Mouse (Mus musculus) intestine, embryonic 14.5 days (tissue): ENCODE measurements at regions not wholly inside any gene's neighbourhood (a gene's known extent, or its start where the extent isn't known, plus 50 kb on each side); places are given as distances from the start of the nearest gene placed in this dataset.

Experiments
- ATAC-seq: fragments of 200-750 bp; cut with Nextera tagmentation; replicated peaks from 2 replicates; pipeline ENCODE4 v1.8.0; 2017; ENCODE audit warnings: low read depth, moderate number of reproducible peaks, moderate TSS enrichment, moderate library complexity; ENCODE audit not compliant: low FRiP score, low TSS enrichment
- DNase-seq: peaks from one replicate; pipeline ENCODE4 v3.0.0-alpha.2; 2018; ENCODE audit warnings: low spot score
- H3K27ac ChIP-seq: fragments of 300-500 bp; sonication (generic); 2 replicates; pipeline ENCODE4 v1.5.1; 2014; ENCODE audit warnings: low read depth, mild to moderate bottlenecking, control low read depth
- H3K27me3 ChIP-seq: fragments of 300-500 bp; sonication (generic); replicated peaks from 2 replicates; pipeline ENCODE4 v1.6.1; 2014; ENCODE audit warnings: low read length, control low read depth; ENCODE audit not compliant: control insufficient read depth, insufficient read depth
- H3K36me3 ChIP-seq: fragments of 300-500 bp; sonication (generic); 2 replicates; pipeline ENCODE4 v1.6.1; 2014; ENCODE audit warnings: low read length, control low read depth; ENCODE audit not compliant: control insufficient read depth, insufficient read depth
- H3K4me1 ChIP-seq: fragments of 300-500 bp; sonication (generic); replicated peaks from 2 replicates; pipeline ENCODE4 v1.6.1; 2014; ENCODE audit warnings: low read length, control low read depth, mixed read lengths; ENCODE audit not compliant: control insufficient read depth, insufficient read depth
- H3K4me2 ChIP-seq: fragments of 300-500 bp; sonication (generic); 2 replicates; pipeline ENCODE4 v1.6.1; 2014; ENCODE audit warnings: low read length
- H3K4me3 ChIP-seq: fragments of 300-500 bp; sonication (generic); 2 replicates; pipeline ENCODE4 v1.5.1; 2014; ENCODE audit warnings: low read depth, low read length, control low read depth, mixed read lengths
- H3K9ac ChIP-seq: fragments of 300-500 bp; sonication (generic); 2 replicates; pipeline ENCODE4 v1.6.1; 2014; ENCODE audit warnings: mild to moderate bottlenecking, low read length
- H3K9me3 ChIP-seq: fragments of 300-500 bp; sonication (generic); 2 replicates; pipeline ENCODE4 v1.6.1; 2016; ENCODE audit warnings: low read length, control low read depth; ENCODE audit not compliant: control insufficient read depth
- WGBS: fragments of 180-500 bp; shearing (Covaris S2); extraction: QIAGEN DNeasy Blood & Tissue Kit; methylation state at CpG from one replicate; pipeline ENCODE4 v1.1.7; 2014; 5-methylcytosine and 5-hydroxymethylcytosine counted together

DNA sequence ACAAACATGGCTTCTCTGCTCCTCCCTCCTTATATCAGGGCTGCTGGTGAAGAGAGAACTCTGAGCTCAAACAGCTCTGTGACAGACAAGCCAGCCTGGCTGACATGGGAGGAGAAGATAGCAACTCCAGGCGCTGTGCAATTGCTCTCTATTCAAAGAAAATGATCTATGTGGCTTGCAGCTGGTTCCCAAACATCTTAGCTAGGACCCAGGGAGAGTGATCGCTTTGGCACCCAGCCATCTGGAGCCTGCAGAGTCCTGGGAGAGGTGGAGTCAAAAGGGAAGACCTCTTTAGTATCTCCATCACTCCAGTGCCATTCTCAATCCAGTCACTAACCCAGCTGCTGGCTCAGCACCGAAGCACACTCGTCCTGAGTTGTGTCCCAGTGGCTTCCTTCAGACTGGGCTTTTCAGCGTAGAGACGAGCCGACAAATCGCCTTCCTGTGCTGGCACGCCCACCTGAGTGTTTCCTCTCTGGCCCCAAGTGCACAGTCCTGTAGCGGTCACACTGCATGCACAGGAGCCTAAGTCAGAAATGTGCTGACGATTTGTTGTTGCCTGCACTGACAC is 145.1 kb upstream of the Phyhipl start:
- no peak overlapping the region for H3K9ac ChIP-seq
- ATAC-seq: no peak

GRCm38 (mm10) chr10:70799906-70800305 is 144.1 kb upstream of the Phyhipl start:
- Histone ChIP-seq H3K9me3 (no peaks in the 10 kb centered on the region), H3K36me3 (no peaks in the 10 kb centered on the region), H3K27me3 (no peaks in the 10 kb centered on the region), H3K4me1 (no peaks in the 10 kb centered on the region; the same call in 1 of the 2 replicates), H3K4me3 (no peak overlapping the region), H3K9ac (no peak overlapping the region), H3K27ac (no peak overlapping the region), H3K4me2 (no peak overlapping the region)
- DNase-seq (no peak), ATAC-seq (no peak)
- 88% methylated on average over 5 of the region's 5 CpGs for WGBS

More for the DNA sequence above, 145.1 kb upstream of the Phyhipl start:
- DNase-seq: no peak
- Histone ChIP-seq H3K36me3 (no peaks in the 10 kb centered on the region), H3K4me2 (no peak overlapping the region), H3K4me1 (no peaks in the 10 kb centered on the region; the same call in 1 of the 2 replicates), H3K27ac (no peak overlapping the region), H3K4me3 (no peak overlapping the region), H3K9me3 (no peaks in the 10 kb centered on the region), H3K27me3 (no peaks in the 10 kb centered on the region)
- WGBS: 61% methylated on average over 11 of the region's 11 CpGs

GRCm38 (mm10) chr10:70799191-70799742 is 143.5 kb upstream of the Phyhipl start:
- H3K4me2 ChIP-seq: no peak overlapping the region
- no peak overlapping the region for H3K9ac ChIP-seq
- H3K4me3 ChIP-seq: no peak overlapping the region
- no peaks in the 10 kb centered on the region for H3K9me3 ChIP-seq
- no peaks in the 10 kb centered on the region for H3K27me3 ChIP-seq
- 84% methylated on average over 11 of the region's 11 CpGs for WGBS
- H3K4me1 ChIP-seq: no peaks in the 10 kb centered on the region; the same call in 1 of the 2 replicates
- H3K36me3 ChIP-seq: no peaks in the 10 kb centered on the region
- no peak for ATAC-seq
- no peak overlapping the region for H3K27ac ChIP-seq
- no peak for DNase-seq

GRCm38 (mm10) chr10:70788814-70789452 is 133.2 kb upstream of the Phyhipl start:
- WGBS: 62% methylated on average over 7 of the region's 7 CpGs
- H3K9me3 ChIP-seq: no peaks in the 10 kb centered on the region
- H3K9ac ChIP-seq: no peak overlapping the region
- DNase-seq (no peak), ATAC-seq (no peak)
- no peaks in the 10 kb centered on the region for H3K27me3 ChIP-seq
- H3K27ac ChIP-seq: no peak overlapping the region
- H3K4me3 ChIP-seq: no peak overlapping the region
- no peaks in the 10 kb centered on the region for H3K36me3 ChIP-seq
- no peaks in the 10 kb centered on the region for H3K4me1 ChIP-seq
- H3K4me2 ChIP-seq: no peak overlapping the region

- no peak for ATAC-seq
Measured at GRCm38 (mm10) chr10:70781036-70781435, 125.3 kb upstream of the Phyhipl start.

GRCm38 (mm10) chr10:70778596-70778995 is 122.8 kb upstream of the Phyhipl start:
- Histone ChIP-seq H3K27me3 (no peaks in the 10 kb centered on the region), H3K9me3 (no peaks in the 10 kb centered on the region), H3K36me3 (no peaks in the 10 kb centered on the region), H3K9ac (no peak overlapping the region), H3K4me1 (no peaks in the 10 kb centered on the region), H3K4me3 (no peak overlapping the region), H3K27ac (no peak overlapping the region), H3K4me2 (no peak overlapping the region)
- no peak for ATAC-seq
- WGBS: 88% methylated on average over 11 of the region's 11 CpGs
- no peak for DNase-seq

More at GRCm38 (mm10) chr10:70781036-70781435, 125.3 kb upstream of the Phyhipl start:
- Histone ChIP-seq H3K9ac (no peak overlapping the region), H3K27me3 (no peaks in the 10 kb centered on the region), H3K4me1 (no peaks in the 10 kb centered on the region), H3K4me3 (no peak overlapping the region), H3K36me3 (no peaks in the 10 kb centered on the region), H3K4me2 (no peak overlapping the region), H3K27ac (no peak overlapping the region), H3K9me3 (no peaks in the 10 kb centered on the region)
- WGBS: 94% methylated on average over 3 of the region's 3 CpGs
- DNase-seq: no peak

DNA sequence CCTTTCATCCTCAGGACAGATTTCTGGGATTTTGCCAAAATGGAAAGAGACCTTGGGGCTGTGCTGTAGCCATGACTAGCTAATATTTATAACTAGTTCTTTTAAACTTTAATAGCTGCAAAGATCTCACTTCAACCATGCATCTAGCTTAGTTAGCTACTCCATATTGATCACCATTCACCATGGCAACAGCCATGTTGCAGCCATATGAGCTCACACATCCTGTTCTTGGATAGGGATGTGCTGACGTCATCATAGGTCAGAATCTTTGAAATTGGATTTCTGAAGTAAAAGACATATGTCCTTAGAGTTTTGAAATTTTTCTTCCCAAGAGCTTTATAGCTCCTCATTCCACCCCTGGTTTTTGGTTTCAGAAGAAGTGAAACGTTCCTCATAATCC is 118.8 kb upstream of the Phyhipl start:
- Histone ChIP-seq H3K4me2 (no peak overlapping the region), H3K4me1 (no peaks in the 10 kb centered on the region), H3K27ac (no peak overlapping the region), H3K9ac (no peak overlapping the region), H3K4me3 (no peak overlapping the region), H3K36me3 (no peaks in the 10 kb centered on the region), H3K9me3 (no peaks in the 10 kb centered on the region), H3K27me3 (no peaks in the 10 kb centered on the region)
- DNase-seq (no peak), ATAC-seq (no peak)
- 84% methylated on average over 2 of the region's 2 CpGs for WGBS

DNA sequence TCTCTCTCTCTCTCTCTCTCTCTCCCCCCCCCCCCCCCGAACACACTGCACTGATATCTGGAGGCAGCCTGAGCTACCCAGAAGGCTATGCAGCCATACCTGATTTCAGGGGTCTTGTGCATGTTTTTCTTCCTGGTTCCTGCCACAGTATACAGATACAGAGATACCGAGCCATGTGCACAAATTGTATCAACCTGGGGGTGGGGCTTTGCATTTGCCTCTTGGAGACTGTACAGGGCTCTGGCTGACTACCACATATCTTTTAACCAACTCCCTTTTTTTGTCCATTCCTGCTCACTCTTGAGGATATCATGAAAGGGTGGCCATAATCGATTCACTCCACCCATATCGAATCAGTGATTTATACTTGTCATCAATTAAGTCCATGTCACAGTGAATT is 118.4 kb upstream of the Phyhipl start:
- Histone ChIP-seq H3K4me1 (no peaks in the 10 kb centered on the region), H3K9me3 (no peaks in the 10 kb centered on the region), H3K4me3 (no peak overlapping the region), H3K27ac (no peak overlapping the region), H3K9ac (no peak overlapping the region), H3K36me3 (no peaks in the 10 kb centered on the region), H3K4me2 (no peak overlapping the region), H3K27me3 (no peaks in the 10 kb centered on the region)
- no peak for DNase-seq
- WGBS: 80% methylated on average over 4 of the region's 4 CpGs
- no peak for ATAC-seq

GRCm38 (mm10) chr10:70767461-70767860 is 111.7 kb upstream of the Phyhipl start:
- Histone ChIP-seq H3K36me3 (no peaks in the 10 kb centered on the region), H3K27me3 (no peaks in the 10 kb centered on the region), H3K4me3 (no peak overlapping the region), H3K9me3 (no peaks in the 10 kb centered on the region), H3K27ac (no peak overlapping the region), H3K9ac (no peak overlapping the region), H3K4me1 (no peaks in the 10 kb centered on the region; the same call in 1 of the 2 replicates), H3K4me2 (no peak overlapping the region)
- DNase-seq (no peak), ATAC-seq (no peak)
- WGBS: 90% methylated on average over 7 of the region's 7 CpGs
